Mouse (Mus musculus): ENCODE measurements around the gene Fam172a.

Gene Fam172a

GRCm38 (mm10) chr13:78201871-78202565 lies 500.2 kb downstream of the Fam172a start:
- DNase-seq, result no peak

GRCm38 (mm10) chr13:78202574-78203347 lies 500.9 kb downstream of the Fam172a start:
- DNase-seq, result no peak

DNA sequence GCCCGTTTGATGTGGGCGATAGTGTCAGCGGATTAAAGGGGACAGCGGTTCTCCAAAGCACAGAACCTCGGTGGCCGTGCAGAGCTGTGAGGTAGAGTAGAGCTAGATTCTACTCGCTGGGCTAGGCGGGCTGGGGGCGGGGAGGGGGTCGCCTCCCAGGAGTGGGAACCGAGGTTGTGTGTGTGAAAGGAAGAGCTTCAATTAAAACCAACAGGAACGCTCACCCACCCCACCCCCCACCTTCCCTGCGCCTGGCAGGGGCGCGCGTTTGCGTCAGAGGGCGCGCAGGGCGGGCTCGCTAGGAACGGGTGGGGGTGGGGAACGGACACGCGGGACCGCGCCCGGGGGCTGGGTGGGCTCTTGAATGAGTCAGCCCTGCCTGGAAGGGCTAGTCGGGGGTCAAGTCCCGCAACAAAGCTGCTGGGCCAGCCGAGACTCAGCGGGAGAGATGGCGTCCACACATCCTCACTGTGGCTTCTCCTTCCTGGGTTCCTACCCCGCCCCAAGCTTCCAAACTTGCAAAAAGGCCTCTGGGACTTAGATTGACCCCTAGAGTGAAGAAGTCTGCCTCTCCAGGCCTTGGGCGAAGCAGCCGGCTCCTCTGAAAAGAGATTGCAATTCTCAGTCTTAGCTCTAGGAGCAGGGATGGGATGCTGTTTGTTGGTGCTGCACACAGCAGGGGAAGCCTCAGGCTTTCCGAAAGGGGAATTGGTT lies 501.7 kb downstream of the Fam172a start:
- DNase-seq, result peak; percentile 61

DNA sequence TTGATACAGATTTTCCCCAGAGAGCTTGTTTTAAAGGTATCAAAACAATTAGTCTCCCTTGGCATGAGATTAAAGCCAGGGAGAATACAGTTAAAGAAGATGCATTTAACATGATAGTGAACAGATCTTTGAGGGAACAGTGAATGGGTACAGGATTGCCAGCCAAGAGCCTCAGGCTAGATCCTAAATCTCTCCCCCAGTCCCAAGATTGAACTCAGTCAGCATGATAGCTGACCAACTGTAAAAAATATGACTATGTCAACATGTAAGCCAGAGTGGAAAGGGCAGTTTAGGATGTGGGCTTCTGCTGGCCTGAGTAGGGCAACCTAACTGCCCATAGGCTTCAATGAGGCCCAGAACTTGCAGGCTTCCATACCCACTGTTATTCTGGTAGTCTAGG lies 503.6 kb downstream of the Fam172a start:
- no peak for DNase-seq

GRCm38 (mm10) chr13:78206891-78207430 lies 505.1 kb downstream of the Fam172a start:
- no peak for DNase-seq

- no peak for DNase-seq
These were observed 506.2 kb downstream of the Fam172a start for GRCm38 (mm10) chr13:78207796-78208645.

DNA sequence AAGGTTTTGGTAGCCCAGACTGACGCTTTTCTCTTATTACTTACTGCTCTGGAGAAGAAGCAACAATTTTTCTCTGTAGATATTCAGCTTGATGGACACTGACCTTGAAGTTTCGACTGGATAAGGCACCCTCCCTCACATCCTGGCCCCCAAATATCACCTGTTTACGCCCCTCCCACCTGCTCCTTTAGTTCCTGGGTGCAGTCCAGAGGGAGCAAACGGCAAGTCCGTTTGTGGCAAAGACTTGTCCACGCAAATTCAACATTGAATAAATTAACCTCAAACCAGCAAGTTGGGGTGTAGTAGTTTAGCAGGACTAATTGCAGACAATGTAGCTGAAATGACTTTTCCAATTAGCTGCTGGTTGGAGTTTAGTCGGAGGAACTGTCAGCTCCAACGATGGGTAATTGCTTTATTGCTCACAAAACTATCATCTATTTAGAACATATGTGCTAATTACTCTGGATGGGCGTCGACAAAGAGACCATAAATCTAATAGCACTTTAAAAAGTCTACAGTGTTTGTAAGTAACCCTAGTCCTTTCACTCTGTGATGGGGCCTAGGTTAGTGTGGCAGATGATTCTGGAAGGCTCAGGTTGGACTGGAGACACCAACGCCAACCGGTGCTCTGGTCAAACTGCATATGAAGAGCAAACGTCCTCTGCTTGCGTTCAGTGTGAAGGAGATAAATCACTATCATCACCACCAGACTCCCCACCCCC lies 507.0 kb downstream of the Fam172a start:
- DNase-seq, result no peak

GRCm38 (mm10) chr13:78209611-78210028 lies 507.8 kb downstream of the Fam172a start:
- no peak for DNase-seq

- no peak for DNase-seq
These were observed 508.4 kb downstream of the Fam172a start for GRCm38 (mm10) chr13:78210029-78210747.

DNA sequence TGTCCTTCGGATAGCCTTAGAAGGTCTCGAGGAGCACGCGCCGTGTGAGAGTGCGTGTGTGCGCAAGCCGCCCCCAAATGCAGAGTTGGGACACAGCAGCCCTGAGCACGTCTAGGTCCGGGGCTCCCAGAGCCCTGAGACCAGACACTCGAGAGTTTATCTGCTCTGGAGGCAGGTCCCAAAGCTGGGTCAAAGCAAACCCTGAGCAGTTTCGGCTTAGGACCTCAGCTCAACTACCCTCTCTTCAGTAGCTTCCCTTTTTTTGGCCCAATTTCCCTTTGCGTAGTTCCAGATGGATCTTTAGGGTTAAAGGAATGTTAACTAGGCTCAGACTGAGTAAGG lies 508.9 kb downstream of the Fam172a start:
- DNase-seq, result no peak

DNA sequence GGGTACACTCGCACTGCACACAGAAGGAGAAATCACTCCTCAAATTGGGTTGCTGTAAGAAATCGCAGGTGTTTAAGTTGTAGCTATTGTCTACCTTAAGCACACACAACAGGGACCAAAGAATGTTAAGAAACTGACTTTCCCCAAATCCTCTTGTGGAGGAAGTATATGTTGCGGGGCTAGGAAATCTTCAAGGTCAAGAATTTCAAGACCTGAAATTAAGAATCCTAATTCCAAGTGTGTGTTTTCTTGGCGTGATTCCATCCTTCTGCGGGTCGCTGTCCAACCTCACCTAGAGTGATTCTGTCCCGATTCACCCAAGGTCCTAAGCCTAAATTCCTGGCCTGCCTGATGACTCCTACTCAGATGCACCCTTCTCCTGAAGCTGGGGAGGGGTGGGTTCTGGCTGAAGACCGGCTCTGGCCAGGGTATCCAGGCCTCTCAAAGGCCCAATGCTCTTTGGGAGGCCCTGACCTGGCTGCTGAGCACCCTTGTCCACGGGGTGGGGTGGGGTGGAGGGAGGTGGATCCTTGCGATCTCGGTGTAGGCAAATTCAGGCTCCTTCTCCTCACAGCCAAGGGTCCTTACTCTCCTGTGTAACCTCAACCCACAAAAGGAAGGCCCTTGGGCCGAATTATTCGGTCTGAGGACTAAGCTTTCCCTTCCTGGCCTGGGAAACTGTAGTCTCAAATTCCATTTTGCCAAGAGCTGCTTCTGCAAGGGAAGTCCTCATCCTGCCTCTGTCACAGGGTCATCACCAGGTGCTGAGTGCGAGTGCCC lies 509.6 kb downstream of the Fam172a start:
- DNase-seq, result no peak

DNA sequence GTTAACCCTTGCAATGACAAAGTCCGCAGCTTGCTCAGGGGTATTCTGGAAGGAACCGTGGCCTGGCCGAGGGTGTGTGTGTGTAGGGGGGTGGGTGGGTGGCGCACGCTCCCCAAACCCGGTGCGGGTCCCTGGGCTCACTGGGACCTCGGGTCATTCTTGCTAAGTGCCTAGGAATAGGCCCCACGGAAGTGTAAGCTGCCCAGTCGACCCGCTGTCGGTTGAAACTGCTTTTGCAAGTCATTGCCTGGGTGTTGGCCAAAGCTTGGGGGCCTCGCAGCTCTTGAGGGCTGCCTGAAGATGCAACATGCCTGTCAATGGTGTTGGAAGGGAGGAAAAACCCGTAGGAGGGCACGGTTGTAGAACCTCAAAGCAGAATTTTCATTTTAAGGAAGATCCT lies 510.3 kb downstream of the Fam172a start:
- DNase-seq, result no peak

DNA sequence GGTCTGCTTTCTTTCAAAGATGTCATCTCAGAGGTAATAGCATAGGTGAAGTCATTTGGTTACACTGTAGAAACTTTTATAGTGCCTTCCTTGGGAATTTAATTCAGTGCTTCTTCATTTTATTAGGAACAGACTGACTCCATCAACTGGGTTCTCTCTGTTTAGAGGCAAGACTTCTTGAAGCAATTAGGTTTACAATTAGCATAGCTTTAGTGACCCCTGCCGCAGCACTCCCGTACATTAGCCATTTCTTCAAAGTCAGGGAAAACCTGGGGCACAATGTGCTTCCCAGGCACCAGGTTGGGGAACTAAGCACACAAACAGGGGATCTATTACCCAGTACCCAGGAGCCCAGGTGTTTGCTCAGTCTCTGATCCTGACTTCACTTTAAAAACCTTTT lies 511.3 kb downstream of the Fam172a start:
- no peak for DNase-seq

DNA sequence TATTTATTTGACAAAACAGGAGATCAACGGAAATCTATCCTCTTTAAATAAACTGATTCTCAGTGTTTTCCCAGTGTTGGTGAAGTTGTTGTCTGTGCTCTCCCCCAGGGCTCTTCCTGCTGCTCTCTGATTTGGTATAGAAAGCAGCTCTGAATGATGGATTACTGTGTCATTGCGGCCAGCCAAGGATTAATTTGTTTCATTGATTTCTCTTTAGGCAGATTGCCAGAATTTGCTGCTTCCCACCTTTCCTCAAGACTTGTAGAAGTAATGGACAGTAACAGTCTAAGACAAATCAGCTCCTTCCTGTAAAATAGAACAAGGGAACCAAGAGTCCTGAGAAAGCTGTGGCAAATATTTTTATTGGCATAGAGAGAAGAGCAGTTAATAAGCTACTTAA lies 513.4 kb downstream of the Fam172a start:
- no peak for DNase-seq
